In the genomic region with DNA sequence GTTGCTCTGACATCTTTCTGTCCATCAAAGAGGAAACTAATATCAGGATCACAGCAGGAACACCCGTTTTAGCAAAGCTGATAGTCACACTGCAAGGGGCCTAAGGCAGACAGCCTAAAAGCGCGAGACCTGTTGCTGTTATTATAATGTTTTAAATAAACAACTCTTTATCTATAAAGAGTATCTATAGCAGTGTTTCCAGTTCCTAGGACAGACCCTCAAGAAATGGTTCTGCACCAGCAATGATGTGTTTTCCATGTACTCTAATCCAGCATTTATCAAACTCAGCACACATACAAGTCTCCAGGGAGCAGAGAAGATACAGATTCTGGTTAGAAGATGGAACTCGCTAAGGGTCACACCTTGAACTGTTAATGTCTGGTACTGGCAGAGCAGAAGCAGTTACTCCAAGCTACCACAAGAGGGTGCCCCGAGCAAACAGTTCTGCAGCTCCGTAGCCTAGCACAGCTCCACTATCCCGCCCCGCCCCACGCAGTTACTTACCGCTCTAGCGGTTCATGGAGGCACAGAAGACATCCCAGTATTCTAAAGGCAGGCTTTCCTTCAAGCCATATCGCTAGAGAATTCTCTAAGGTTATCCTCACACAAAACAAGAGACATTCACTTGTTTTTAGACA, we compare ENCODE assay signal across 8 mouse cellular contexts.
A peak's percentile ranks its signal among the peaks of the same experiment; 100 is the strongest.
DNase-seq lines count a peak whose midpoint lies in the region; ATAC-seq and TF ChIP-seq lines count a peak whose summit lies in the region.

No protein-coding gene starts in this region.

- ATAC-seq in kidney, embryonic 16.5 days (ENCODE audit: low FRiP score, low TSS enrichment): peak; percentile 91
- peak; percentile 55; the same call in 1 of the 2 replicates for ATAC-seq in limb, embryonic 15.5 days (ENCODE audit: insufficient number of reproducible peaks, low FRiP score, low TSS enrichment, low read depth)
- ATAC-seq in neural tube, embryonic 11.5 days (ENCODE audit: insufficient read depth, low FRiP score, low TSS enrichment): peak; percentile 67; the same call in 1 of the 2 replicates
- ATAC-seq in stomach, embryonic 16.5 days (ENCODE audit: insufficient read depth, low FRiP score): peak; percentile 90

- no peak overlapping the region for H3K4me2 ChIP-seq in kidney, embryonic 16.5 days (replicated peaks; ENCODE audit: low read depth, low read length)
- H3K4me2 ChIP-seq in limb, embryonic 15.5 days: no peak overlapping the region
- no peak overlapping the region for H3K4me2 ChIP-seq in neural tube, embryonic 11.5 days (ENCODE audit: low read depth)
- no peak overlapping the region for H3K4me2 ChIP-seq in stomach, embryonic 16.5 days (ENCODE audit: low read depth, low read length)

- no peak overlapping the region for H3K27ac ChIP-seq in bone marrow, adult 2 months (ENCODE audit: control insufficient read depth, insufficient read depth, low read depth, low read length, poor library complexity)
- no peak overlapping the region for H3K27ac ChIP-seq in embryonic fibroblast, embryonic 13.5 days (ENCODE audit: insufficient read depth, low read length)
- no peak overlapping the region for H3K27ac ChIP-seq in heart, embryonic 10.5 days
- H3K27ac ChIP-seq in kidney, embryonic 16.5 days (ENCODE audit: low read length): no peak overlapping the region
- no peak overlapping the region for H3K27ac ChIP-seq in limb, embryonic 15.5 days
- H3K27ac ChIP-seq in neural tube, embryonic 11.5 days (ENCODE audit: low read depth, low read length): no peak overlapping the region
- H3K27ac ChIP-seq in stomach, embryonic 16.5 days (ENCODE audit: low read length): no peak overlapping the region

- WGBS in bone marrow, adult 2 months: 18% methylated on average over 12 of the region's 12 CpGs
- 14% methylated on average over 12 of the region's 12 CpGs for WGBS in heart, embryonic 10.5 days
- WGBS in kidney, embryonic 16.5 days: 15% methylated on average over 12 of the region's 12 CpGs
- WGBS in limb, embryonic 15.5 days: 17% methylated on average over 12 of the region's 12 CpGs
- WGBS in neural tube, embryonic 11.5 days: 20% methylated on average over 12 of the region's 12 CpGs
- WGBS in stomach, embryonic 16.5 days: 14% methylated on average over 12 of the region's 12 CpGs

- no peaks in the 10 kb centered on the region for H3K4me1 ChIP-seq in bone marrow, adult 2 months (ENCODE audit: control insufficient read depth, insufficient read depth, low read length)
- H3K4me1 ChIP-seq in embryonic fibroblast, embryonic 13.5 days (ENCODE audit: control insufficient read depth, insufficient read depth, low read length): no peaks in the 10 kb centered on the region
- H3K4me1 ChIP-seq in heart, embryonic 10.5 days: no peaks in the 10 kb centered on the region
- H3K4me1 ChIP-seq in kidney, embryonic 16.5 days (ENCODE audit: insufficient read depth, low read length): no peaks in the 10 kb centered on the region
- no peaks in the 10 kb centered on the region for H3K4me1 ChIP-seq in limb, embryonic 15.5 days
- no peaks in the 10 kb centered on the region for H3K4me1 ChIP-seq in neural tube, embryonic 11.5 days (ENCODE audit: control insufficient read depth, insufficient read depth, low read length)
- H3K4me1 ChIP-seq in stomach, embryonic 16.5 days (ENCODE audit: control insufficient read depth, insufficient read depth, low read length): no peaks in the 10 kb centered on the region

- no peak for TF ChIP-seq POLR2A in bone marrow, adult 2 months (IDR thresholded peaks at IDR 0.05; ENCODE audit: borderline replicate concordance, control insufficient read depth, low read depth, low read length)
- TF ChIP-seq POLR2A in embryonic fibroblast, embryonic 13.5 days (IDR thresholded peaks at IDR 0.05; ENCODE audit: low read depth, low read length): no peak

- no peaks in the 10 kb centered on the region for H3K27me3 ChIP-seq in heart, embryonic 10.5 days (ENCODE audit: insufficient read depth, poor library complexity, severe bottlenecking)
- H3K27me3 ChIP-seq in kidney, embryonic 16.5 days (ENCODE audit: insufficient read depth, low read length): no peaks in the 10 kb centered on the region
- no peaks in the 10 kb centered on the region for H3K27me3 ChIP-seq in limb, embryonic 15.5 days
- H3K27me3 ChIP-seq in neural tube, embryonic 11.5 days (ENCODE audit: control insufficient read depth, insufficient read depth, low read length): no peaks in the 10 kb centered on the region
- H3K27me3 ChIP-seq in stomach, embryonic 16.5 days (ENCODE audit: control insufficient read depth, insufficient read depth, low read length): no peaks in the 10 kb centered on the region

- H3K4me3 ChIP-seq in bone marrow, adult 2 months (replicated peaks; ENCODE audit: control insufficient read depth, low read depth, low read length): no peak overlapping the region
- H3K4me3 ChIP-seq in embryonic fibroblast, embryonic 13.5 days (ENCODE audit: insufficient read depth, low read length): no peak overlapping the region
- H3K4me3 ChIP-seq in heart, embryonic 10.5 days: no peak overlapping the region
- no peak overlapping the region for H3K4me3 ChIP-seq in kidney, embryonic 16.5 days (ENCODE audit: low read length)
- H3K4me3 ChIP-seq in limb, embryonic 15.5 days: no peak overlapping the region
- H3K4me3 ChIP-seq in neural tube, embryonic 11.5 days (ENCODE audit: low read depth, low read length): no peak overlapping the region
- H3K4me3 ChIP-seq in stomach, embryonic 16.5 days (replicated peaks; ENCODE audit: low read length): no peak overlapping the region

- TF ChIP-seq CTCF in bone marrow, adult 2 months (IDR thresholded peaks at IDR 0.05; ENCODE audit: control insufficient read depth, insufficient read depth, low read length): peak; percentile 64
- peak; percentile 83 for TF ChIP-seq CTCF in embryonic fibroblast, embryonic 13.5 days (IDR thresholded peaks at IDR 0.05; ENCODE audit: borderline replicate concordance, insufficient read depth, low read length)

- no peaks in the 10 kb centered on the region for H3K9me3 ChIP-seq in heart, embryonic 10.5 days
- no peaks in the 10 kb centered on the region for H3K9me3 ChIP-seq in kidney, embryonic 16.5 days (ENCODE audit: low read length)
- H3K9me3 ChIP-seq in limb, embryonic 15.5 days: no peaks in the 10 kb centered on the region
- no peaks in the 10 kb centered on the region for H3K9me3 ChIP-seq in neural tube, embryonic 11.5 days (ENCODE audit: control insufficient read depth, low read length)
- H3K9me3 ChIP-seq in stomach, embryonic 16.5 days (replicated peaks; ENCODE audit: control insufficient read depth, low read length): no peaks in the 10 kb centered on the region

- DNase-seq in B cell, adult 2 months: peak; percentile 57 to 59
- DNase-seq in heart, embryonic 10.5 days (ENCODE audit: low spot score): peak; percentile 86
- peak; percentile 84 for DNase-seq in neural tube, embryonic 11.5 days (ENCODE audit: low spot score)

- no peaks in the 10 kb centered on the region for H3K36me3 ChIP-seq in heart, embryonic 10.5 days
- no peaks in the 10 kb centered on the region for H3K36me3 ChIP-seq in kidney, embryonic 16.5 days (ENCODE audit: insufficient read depth, low read length)
- H3K36me3 ChIP-seq in limb, embryonic 15.5 days: no peaks in the 10 kb centered on the region
- no peaks in the 10 kb centered on the region for H3K36me3 ChIP-seq in neural tube, embryonic 11.5 days (ENCODE audit: control insufficient read depth, insufficient read depth, low read length)
- no peaks in the 10 kb centered on the region for H3K36me3 ChIP-seq in stomach, embryonic 16.5 days (ENCODE audit: control insufficient read depth, insufficient read depth, low read length)

- H3K9ac ChIP-seq in kidney, embryonic 16.5 days (replicated peaks; ENCODE audit: low read length): no peak overlapping the region
- no peak overlapping the region for H3K9ac ChIP-seq in limb, embryonic 15.5 days
- no peak overlapping the region for H3K9ac ChIP-seq in neural tube, embryonic 11.5 days (ENCODE audit: low read length)
- H3K9ac ChIP-seq in stomach, embryonic 16.5 days (ENCODE audit: low read length): no peak overlapping the region
